Mouse (Mus musculus): ENCODE results near the gene Pold1. TPM values are rescaled to one million over a fixed set of nuclear protein-coding genes. Genes with fewer than 3 reads are reported as not detected.

The Pold1 gene
- total RNA-seq, 1 experiment from 2014 or later, result 57.7 TPM

DNA sequence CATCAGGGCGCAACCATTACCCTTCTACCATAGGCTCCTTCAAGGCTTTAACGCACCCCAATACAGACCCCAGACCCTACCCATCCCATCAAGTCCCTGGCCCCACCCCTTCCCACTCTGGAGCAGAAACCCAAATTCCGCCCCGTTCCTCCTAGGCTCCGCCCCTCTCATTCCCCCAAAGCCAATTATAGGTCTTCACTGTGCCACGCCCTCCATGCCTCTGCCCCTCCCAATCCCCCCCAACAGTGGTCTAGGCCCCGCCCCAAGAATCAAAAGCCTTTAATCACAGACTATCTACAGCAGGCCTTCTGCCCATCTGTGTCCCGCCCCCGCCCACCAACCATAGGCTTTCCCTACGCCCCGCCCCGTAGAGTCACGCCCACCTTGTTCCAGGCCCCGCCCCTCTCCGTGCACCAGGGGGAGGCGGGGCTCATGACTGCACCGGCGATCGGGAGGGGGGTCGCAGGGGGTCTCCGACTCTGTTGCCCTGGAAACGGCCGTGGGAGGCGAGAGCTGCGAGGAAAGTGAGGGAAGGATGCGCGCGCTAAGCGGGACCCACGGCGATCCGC lies 4.6 kb upstream of the Pold1 start:
- ATAC-seq (replicated peaks in 1 of 2; ENCODE audit: insufficient read depth in 1 of 2, low FRiP score in 2 of 2, low TSS enrichment in 1 of 2, low read depth in 1 of 2, poor library complexity in 2 of 2, severe bottlenecking in 2 of 2), result peak; percentile 18 to 59

GRCm38 (mm10) chr7:44552141-44552908 lies 3.7 kb upstream of the Pold1 start:
- no peak for ATAC-seq (replicated peaks in 1 of 2; ENCODE audit: insufficient read depth in 1 of 2, low FRiP score in 2 of 2, low TSS enrichment in 1 of 2, low read depth in 1 of 2, poor library complexity in 2 of 2, severe bottlenecking in 2 of 2)

DNA sequence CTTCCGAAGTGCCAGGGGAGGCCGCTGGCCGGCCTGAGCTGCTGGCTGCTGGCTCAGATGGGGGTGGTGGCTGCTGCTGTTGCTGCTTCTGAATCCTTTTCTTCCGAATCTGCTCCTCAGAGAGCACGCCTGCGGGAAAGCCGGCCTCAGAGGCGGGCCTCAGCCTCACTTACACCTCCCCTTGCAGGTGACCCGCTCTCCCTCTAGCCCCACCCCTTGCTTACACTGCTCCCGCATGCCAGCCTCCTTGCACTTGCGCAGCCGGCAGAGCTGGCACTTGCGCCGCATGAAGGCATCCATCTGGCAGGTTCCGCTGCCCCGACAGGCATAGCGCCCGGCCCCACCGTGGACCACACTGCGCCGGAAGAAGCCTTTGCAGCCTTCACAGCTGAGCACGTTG lies 3.1 kb upstream of the Pold1 start:
- no peak for ATAC-seq (replicated peaks in 1 of 2; ENCODE audit: insufficient read depth in 1 of 2, low FRiP score in 2 of 2, low TSS enrichment in 1 of 2, low read depth in 1 of 2, poor library complexity in 2 of 2, severe bottlenecking in 2 of 2)

DNA sequence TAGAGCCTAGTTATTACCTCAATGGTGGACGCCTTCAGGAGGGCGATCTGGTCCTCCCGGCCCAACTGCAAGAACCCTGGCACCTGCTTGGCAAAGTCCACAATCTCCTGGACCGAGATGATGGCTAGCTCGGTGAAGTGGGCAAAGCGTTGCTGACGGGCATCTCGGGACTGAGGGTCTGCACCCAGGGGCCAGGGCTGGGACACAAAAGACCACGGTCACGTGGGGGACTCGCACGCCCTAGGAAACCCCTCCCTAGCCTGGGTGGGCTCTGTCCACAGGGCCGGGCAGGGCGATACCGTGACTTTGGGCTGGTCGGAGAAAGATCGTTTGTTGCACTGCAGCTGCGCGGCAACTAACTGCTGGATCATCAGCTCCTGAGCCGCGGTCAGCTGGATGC lies 2.7 kb upstream of the Pold1 start:
- no peak for ATAC-seq (replicated peaks in 1 of 2; ENCODE audit: insufficient read depth in 1 of 2, low FRiP score in 2 of 2, low TSS enrichment in 1 of 2, low read depth in 1 of 2, poor library complexity in 2 of 2, severe bottlenecking in 2 of 2)

DNA sequence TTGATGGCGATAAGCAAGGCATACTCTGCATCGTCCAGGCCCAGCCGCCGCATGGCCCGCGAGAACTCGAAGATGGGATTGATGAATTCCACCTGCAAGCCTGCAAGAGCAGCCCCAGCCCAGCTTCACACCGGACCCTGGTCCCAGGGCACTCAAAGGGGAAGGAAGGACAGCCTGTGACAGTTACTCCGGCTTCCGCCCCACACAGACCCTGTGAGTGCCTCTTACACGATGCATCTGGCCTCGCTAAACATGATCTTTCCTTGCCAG lies 1.7 kb upstream of the Pold1 start:
- no peak for ATAC-seq (replicated peaks in 1 of 2; ENCODE audit: insufficient read depth in 1 of 2, low FRiP score in 2 of 2, low TSS enrichment in 1 of 2, low read depth in 1 of 2, poor library complexity in 2 of 2, severe bottlenecking in 2 of 2)

- ATAC-seq (replicated peaks in 1 of 2; ENCODE audit: insufficient read depth in 1 of 2, low FRiP score in 2 of 2, low TSS enrichment in 1 of 2, low read depth in 1 of 2, poor library complexity in 2 of 2, severe bottlenecking in 2 of 2), result no peak
Observed at GRCm38 (mm10) chr7:44549621-44550408, 1.2 kb upstream of the Pold1 start.

DNA sequence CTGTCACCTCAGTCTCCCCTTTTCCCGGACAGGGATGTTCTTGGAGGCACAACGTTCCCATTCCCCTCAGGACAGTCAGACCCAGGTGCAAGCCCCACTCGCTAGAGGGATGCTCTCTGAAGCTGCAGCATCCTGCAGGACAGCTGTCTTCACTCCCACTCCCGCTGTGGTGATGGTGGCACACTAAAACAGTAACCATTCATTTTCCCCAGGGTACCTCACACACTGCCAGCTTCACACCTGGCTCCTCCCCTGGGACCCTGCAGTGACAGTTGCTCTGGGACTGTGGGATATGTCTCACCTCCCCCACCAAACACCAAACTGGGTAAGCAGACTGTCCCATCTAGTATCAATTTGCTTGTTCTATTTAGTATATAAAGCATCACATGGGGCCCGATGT lies 924 bp downstream of the Pold1 start:
- no peak for ATAC-seq (replicated peaks in 1 of 2; ENCODE audit: insufficient read depth in 1 of 2, low FRiP score in 2 of 2, low TSS enrichment in 1 of 2, low read depth in 1 of 2, poor library complexity in 2 of 2, severe bottlenecking in 2 of 2)

GRCm38 (mm10) chr7:44547041-44547440 lies 1.6 kb downstream of the Pold1 start:
- ATAC-seq (replicated peaks in 1 of 2; ENCODE audit: insufficient read depth in 1 of 2, low FRiP score in 2 of 2, low TSS enrichment in 1 of 2, low read depth in 1 of 2, poor library complexity in 2 of 2, severe bottlenecking in 2 of 2), result no peak

DNA sequence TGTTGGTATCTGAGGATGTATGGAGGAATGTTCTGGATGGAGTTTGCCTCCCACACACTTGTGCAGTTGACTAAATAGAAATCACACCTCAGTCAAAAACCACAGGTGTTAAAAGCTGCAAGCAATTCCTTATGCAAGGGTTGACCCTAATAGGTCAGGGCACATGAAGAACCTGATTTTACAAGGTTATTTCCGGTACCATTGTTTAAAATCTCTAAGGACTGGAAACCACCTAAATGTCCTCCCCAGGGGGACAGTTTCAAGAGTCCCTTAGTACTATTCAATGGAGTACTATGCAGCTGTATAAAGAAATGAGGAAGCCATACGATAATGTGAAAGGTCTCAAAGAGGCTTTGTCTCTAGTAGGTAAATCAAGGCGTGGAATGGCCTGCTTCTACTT lies 2.4 kb downstream of the Pold1 start:
- ATAC-seq (replicated peaks in 1 of 2; ENCODE audit: insufficient read depth in 1 of 2, low FRiP score in 2 of 2, low TSS enrichment in 1 of 2, low read depth in 1 of 2, poor library complexity in 2 of 2, severe bottlenecking in 2 of 2), result no peak

DNA sequence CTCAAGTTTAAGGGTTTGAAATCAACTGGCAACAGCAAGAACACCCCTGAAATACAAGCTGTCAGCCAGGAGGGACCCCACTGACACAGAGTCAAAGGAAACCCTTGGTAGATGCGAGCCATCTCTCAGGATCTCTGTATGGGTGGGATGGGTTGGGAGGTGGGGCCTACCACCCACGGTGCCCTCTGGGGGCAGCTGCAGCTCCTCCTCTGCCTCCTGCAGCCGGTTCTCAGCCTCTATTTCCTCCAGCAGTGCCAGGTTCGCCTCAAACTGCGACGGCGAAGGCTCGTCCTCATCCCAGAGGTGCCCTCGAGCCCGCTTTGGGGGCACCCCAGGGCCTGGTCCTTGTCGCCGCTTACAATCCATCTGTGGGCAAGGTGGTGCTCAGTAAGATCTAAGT lies 5.6 kb downstream of the Pold1 start:
- ATAC-seq (replicated peaks in 1 of 2; ENCODE audit: insufficient read depth in 1 of 2, low FRiP score in 2 of 2, low TSS enrichment in 1 of 2, low read depth in 1 of 2, poor library complexity in 2 of 2, severe bottlenecking in 2 of 2), result no peak

DNA sequence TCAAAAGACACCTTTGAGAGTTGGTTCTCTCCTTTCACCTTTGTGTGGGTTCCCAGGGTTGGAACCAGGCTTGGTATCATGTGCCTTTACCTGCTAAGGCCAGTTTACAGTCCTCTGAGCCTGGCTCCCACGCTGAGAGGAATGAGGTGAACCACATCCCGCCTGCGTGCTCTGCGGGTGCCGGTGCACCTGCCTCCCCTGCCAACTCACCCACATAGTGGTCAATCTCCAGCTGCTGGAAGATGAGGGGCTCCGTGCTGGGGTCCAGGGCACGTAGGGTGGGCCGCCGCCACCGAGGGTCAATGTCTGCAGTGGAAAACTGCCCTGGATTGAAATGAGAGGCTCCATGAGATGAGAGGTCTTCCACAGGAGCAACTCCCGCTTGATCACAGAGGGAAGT lies 6.1 kb downstream of the Pold1 start:
- ATAC-seq (replicated peaks in 1 of 2; ENCODE audit: insufficient read depth in 1 of 2, low FRiP score in 2 of 2, low TSS enrichment in 1 of 2, low read depth in 1 of 2, poor library complexity in 2 of 2, severe bottlenecking in 2 of 2), result no peak

DNA sequence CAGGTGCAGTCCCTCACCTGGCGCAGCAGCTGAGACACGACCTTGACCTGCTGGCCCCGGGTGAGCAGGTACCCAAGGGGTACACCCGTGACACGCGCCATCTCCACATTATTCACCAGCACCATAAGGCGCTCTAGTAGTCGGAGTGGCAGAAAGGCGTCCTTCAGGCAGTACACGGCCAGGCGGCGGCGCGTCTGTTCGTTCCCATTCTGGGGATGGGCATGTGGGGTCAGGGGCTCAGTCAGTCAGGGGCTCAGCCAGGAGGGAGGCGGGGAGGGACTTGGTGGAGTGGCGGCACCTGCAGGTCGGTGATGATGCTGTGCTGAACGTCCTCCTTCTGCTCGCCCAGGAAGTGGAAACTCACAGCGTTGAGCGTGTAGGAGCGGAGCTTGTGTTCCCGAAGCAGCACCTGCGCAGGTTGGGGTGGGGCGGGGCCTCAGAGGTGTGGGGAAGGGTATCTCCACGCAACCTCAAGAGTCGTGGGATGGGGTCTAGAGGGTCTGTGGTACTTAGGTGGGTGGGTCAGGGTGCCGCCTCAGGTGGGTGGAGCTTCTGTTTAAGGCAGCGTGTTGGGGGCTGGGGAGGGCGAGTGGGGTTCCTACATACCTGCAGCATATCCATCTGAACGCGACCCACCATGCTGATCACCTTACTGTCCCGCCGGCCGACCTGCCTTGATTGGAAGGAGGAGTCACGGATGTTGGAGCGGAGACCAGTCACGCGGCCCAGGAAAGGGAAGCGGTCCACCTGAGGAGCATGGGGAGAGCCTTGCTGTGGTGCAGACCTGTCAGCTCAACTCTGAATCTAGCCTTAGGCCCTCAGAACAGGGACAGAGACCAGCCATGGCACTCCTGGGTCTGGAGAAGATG lies 9.7 kb downstream of the Pold1 start:
- no peak for ATAC-seq (replicated peaks in 1 of 2; ENCODE audit: insufficient read depth in 1 of 2, low FRiP score in 2 of 2, low TSS enrichment in 1 of 2, low read depth in 1 of 2, poor library complexity in 2 of 2, severe bottlenecking in 2 of 2)

- ATAC-seq (replicated peaks in 1 of 2; ENCODE audit: insufficient read depth in 1 of 2, low FRiP score in 2 of 2, low TSS enrichment in 1 of 2, low read depth in 1 of 2, poor library complexity in 2 of 2, severe bottlenecking in 2 of 2), result no peak
Observed at GRCm38 (mm10) chr7:44537496-44537895, 11.2 kb downstream of the Pold1 start.

DNA sequence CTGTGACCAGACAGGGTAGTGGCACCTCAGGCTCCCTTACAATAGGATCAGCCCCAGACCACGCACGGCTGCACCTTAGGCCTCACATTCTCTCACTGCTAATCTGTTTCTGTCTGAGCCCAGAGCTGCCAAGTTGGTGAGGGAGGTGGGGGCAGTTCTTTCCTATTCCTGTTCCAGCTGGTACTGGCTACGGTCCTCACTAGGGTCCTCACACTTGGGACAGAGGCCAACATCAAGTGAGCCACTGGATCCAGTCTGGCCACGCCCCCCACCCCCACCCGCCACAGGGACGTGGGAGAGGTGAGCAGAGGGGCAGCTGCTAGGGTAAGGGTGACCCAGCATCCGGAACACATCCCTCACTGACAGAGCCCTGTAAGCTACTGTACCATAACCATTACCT lies 11.6 kb downstream of the Pold1 start:
- no peak for ATAC-seq (replicated peaks in 1 of 2; ENCODE audit: insufficient read depth in 1 of 2, low FRiP score in 2 of 2, low TSS enrichment in 1 of 2, low read depth in 1 of 2, poor library complexity in 2 of 2, severe bottlenecking in 2 of 2)

DNA sequence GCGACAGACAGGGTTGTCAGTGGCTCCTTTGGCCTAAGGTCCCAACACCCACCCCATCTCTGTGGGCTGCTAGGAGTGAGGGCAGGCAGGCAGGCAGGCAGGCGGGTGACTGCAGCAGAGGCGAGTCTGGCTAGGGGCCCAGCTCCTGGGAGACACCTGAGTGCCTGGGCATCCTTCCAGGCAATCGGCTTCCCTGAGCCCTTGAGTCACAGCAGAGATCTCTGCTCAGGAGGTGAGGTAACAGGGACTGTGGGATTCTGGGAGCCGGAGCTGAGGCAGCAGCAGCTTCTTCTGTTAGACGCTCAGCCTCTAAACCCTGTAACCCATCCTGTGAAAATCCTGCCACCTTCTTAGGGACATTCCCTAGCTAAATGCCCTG lies 12.1 kb downstream of the Pold1 start:
- no peak for ATAC-seq (replicated peaks in 1 of 2; ENCODE audit: insufficient read depth in 1 of 2, low FRiP score in 2 of 2, low TSS enrichment in 1 of 2, low read depth in 1 of 2, poor library complexity in 2 of 2, severe bottlenecking in 2 of 2)

DNA sequence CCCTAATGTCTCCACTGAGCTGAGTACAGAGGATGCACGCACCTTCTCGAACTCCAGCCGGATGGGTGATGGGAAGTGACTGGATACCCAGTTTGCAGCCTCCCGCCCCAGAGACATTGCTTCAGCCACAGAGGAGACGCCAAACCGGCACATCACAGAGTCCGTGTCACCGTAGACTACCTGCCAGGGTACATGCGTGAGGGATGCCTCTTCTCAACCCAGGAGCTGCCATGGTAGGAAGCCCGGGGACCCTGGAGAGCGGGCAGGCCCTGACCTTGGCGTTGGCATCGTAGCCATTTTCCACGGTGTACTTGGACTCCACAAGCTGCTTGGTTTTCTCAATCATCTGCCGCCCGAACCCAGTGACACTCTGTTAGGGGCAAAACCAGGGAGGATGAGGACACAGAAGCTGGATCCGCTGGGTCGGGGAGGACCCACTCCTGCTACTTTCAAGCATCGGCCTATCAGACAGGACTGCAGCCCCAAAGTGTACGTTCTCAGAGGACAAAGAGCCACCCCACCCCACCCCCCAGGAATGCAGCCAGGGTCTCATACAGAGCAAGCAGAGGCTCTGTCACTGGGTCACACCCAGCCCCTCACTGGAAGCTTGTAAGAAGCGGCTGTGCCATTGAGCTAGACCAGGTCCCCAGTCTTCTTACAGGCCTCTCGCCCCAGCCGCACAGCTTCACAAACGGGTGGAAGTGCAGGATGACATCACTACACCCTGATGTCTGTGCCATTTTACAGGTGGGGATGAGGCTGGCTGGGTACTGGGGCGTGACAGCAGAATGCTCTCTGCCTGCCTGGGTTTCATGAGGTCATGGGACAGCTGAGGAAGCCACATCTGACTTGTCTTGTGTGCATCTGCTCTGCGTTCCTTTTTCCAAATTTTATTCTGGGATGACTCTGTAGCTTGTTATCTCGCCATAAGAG lies 12.7 kb downstream of the Pold1 start:
- ATAC-seq (replicated peaks in 1 of 2; ENCODE audit: insufficient read depth in 1 of 2, low FRiP score in 2 of 2, low TSS enrichment in 1 of 2, low read depth in 1 of 2, poor library complexity in 2 of 2, severe bottlenecking in 2 of 2), result no peak

Data from hematopoietic stem cell, adult 5-6 weeks (primary cell).